Mouse (Mus musculus) T-cell, adult 2 months (primary cell): ENCODE results near the gene Ttll10.

Experiments used
- DNase-seq: peaks from one replicate; pipeline ENCODE4 v3.0.0; 2022; ENCODE audit warnings: low spot score

Gene Ttll10

DNA sequence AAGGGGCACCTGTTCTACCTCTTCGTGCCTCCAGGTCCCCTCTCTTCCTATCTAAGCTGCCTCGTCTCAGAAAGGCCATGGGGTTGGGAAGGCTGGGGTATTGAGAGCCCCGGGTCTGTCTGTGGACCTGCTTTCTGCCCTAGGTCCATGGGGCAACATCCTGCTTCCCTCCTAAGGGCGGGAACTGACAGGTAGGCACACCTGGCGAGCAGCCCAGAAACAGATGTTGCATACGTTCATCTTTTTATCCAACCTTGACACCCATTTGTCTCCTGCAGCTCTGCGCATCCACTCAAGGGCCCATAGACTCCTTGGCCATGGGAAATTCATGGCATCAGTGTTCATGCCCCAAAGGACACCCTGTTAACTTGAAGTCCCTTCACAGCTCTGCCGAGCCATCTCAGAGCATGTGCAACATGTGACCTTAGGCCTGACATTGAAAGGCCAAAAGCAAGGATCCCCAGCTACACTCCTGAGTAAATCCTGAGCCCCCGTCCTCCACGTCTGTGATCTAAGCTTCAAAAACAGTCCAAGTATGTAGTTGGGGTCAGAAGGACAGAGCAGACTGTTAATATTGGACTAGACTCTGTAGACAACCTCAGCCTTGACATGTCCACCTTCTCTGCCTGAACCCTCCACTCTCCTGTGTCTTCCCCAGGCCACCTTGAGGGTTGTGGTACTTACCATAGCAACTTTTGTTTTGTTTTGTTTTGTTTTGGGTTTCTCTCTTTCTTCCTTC lies 6.1 kb upstream of the Ttll10 start:
- no peak for DNase-seq

DNA sequence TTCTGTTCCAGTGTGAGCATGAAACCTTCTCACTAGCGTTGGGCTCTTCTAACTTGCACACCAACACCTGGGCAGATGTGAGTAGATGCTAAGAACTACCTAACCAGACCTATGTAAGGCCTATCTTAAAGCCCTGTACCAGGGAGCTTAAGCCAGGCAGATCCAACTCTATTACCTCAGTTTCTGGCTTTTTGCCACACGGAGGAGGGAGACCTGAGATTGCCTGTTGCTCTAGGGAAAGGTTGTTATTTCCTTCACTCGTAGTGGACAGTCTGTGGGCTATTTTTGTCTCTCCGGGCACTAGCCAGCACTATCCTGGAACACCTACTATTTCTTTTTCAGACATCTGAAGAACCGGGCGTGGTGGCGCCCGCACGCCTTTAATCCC lies 5.3 kb upstream of the Ttll10 start:
- no peak for DNase-seq

DNA sequence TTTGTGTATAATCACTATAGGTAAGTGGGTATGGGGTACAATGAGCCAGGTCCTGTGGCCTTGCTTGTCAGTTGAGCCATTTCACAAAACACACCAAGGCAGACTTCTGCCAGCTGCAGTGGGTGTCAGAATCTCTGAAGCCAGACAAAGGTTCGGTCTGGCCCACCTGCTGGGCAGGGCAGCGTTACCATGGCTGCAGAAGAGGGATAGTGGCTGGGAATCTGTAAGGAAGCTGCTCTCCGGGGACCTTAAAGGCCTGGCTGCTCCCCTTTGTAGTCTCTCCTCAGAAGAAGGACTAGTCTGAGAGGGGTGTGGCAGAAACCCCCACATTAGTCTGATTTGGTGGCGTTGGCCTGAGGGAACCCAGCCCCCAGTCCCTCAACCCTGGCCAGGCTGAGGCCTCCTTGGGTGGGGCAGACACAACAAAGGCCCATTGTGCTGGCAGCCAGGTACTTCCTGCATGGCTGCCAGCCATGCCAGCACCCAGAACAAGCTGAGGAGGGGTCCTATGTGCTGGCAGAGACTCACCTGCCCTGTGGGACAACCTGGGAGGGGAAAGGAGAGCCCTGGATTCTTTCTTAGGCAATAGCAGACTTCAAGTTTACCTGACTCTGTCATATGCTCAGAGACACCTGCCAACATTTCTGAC lies 4.8 kb upstream of the Ttll10 start:
- no peak for DNase-seq

DNA sequence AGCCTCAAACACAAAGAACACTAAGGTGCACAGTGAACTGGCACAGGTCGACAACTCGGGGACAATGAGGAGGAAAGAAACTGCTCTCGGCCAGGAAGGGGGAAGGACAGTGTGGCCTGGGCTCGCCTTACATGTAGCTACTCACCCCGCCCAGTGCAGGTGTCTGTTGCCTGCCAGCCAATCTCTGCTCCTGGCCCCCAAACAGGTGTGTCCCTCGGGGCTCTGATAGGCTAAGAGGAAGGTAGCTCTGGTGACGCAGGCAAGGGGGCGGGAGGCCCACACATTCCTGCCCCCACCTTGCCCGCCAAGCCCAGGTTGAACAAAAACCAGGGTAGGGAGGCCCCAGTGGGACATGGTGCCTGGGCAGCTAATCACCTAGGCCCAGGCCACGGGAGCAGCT lies 499 bp upstream of the Ttll10 start:
- no peak for DNase-seq

DNA sequence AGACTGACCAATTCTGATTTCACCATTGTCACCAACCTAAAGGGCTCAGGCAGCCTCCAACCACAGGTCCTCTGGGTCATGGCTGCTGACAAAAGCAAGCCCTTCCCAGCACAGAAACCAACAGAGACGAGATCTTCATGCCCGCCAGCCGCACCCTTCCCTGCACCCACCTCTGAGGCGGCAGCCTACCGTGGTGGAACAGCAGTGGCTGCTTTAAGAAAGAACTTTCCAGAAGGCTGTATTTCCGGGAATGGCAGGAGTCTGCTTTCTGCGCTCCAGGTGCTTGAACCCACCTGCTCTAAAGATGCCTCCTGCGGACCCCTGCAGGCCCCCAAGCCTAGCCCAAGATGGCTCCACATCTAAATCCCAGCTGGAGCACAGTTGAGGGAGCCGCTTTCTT lies 388 bp downstream of the Ttll10 start:
- no peak for DNase-seq

DNA sequence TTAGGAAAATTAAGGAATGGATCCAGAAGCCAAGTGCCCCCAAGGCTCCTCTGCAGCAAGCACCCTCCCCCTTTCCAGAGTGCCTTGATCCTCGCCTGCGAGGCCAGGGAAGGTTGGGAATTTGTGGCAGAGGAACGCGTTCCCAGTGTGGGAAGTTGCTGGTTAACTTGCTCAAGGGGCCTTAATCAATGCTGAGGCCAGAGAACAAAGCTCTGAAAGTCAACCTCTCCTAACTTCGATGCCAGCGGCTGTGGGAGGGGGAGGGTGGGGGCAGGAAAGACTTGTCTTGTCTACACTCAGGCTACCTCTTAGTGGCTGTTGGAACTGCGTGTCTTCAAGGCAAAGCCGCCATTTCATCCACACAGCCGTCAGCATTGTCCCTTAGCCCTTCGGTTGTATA lies 1.5 kb downstream of the Ttll10 start:
- DNase-seq: no peak

DNA sequence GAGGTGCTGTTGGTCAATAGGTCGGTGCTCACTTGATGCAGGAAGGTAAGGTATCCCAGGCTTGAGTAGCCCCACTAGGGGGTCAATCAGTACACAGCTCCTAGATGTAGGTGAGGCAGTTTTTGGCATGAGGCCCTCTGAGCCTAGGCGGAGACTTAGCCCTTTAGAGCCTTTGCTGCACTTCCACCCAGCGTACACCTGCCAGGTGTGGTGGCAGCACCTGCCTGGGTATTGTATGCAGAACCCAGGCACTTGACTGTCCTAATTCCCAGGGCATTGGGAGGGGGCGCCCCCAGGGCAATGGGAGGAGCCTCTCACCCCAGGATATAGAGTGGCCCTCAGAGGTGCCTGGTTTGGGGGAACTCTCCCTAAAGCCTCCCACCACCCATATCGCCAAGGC lies 4.0 kb downstream of the Ttll10 start:
- no peak for DNase-seq

DNA sequence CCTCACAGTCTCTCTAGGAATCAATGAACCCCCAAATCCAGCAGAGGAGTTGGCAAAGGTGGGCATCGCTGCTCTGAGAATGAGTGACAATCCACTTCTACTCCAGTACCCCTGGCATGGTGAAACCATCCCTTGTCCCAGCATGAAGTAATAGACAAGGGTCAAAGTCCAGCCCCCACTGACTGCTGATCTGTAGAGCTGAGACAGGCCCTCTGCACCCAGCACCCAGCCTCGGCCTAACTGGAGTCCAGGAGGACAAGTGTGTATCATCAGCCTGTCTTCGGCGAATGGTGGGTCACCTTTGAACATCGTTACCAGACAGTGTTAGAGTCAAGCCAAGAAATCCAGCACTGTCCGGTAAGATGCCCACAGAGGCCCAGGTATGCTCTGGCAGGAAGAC lies 4.6 kb downstream of the Ttll10 start:
- no peak for DNase-seq

DNA sequence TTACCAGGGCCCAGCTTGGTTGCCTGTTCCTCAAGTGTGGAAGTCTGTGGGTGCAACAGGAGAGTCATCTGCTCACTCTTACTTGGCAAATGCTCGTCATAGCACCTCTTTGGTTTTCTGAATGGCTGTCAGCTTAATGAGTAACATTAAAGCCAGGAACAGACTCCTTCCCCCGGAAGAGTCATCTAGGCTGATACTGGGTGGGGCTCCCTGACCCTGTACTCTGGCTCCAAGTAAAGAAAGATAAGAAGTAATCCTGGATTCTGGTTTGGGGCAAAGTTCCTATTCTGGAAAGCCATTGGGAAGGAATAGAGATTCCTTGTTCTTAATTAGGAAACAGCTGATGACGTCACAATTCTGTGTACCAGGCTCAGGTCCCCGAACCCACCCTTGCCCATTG lies 5.1 kb downstream of the Ttll10 start:
- DNase-seq: no peak

DNA sequence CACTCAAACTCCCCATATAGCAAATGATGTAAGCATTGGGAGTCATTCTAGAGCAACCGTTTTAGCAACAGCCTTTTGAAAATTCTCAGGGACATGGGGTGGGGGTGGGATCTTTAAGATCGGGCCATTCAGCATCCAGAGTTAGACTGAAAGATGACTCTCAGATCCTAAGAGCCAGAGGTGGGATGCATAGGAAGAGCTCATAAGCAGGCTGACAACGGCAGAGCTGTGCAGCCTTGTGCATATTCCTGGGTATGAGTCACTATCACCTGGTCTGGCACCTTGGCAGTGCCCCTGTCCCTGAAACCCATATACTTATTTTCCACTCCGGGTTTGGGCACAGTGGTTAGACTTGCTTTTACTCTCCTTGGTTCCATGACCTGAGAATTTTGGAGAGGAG lies 6.1 kb downstream of the Ttll10 start:
- no peak for DNase-seq

DNA sequence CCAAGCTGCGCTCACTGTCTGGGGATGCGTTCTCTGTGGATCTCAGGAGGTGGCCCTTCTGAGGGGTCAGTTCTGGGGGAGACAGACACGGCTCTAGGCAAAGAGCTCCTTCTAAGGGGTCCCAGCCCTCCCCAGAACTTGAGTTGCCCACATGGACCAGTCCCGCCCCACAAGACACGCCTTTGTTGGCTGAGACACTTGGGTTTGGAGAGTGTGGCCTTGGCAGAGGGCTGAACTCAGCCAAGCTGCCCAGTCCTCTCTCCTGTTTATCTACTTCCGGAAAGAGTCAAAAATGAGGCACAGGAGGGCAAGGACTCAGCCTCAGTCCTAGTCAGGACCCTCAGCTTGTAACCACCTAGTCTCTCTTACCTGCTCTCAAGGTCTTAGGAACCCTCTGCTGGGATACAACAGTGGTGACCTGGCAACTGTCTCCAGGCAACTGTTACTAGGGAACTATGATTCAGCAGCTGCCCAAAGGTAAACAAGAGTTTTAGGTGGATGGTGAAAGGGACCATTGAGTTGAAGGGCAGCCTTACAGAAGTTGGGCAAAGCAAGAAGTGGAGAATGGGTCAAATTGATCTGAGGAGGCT lies 8.7 kb downstream of the Ttll10 start:
- no peak for DNase-seq

DNA sequence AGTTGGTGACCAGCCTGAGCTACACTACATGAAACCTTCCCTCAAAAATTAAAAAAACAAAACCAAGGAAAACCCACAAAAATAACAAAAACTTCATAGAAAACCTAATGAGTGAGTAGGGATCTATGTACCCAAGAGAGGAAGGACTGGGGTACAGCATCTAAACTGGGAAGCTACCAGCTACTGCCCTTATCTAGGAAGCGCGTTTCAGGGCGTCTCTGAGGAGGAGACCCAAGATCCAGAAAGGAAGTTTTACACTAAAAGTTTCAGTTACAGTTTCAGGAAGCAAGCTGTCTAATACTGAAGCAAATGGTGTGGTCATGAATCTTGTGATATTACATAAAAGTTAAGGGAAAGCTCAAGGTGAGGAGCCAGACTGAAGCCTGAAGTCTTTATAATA lies 9.4 kb downstream of the Ttll10 start:
- no peak for DNase-seq

DNA sequence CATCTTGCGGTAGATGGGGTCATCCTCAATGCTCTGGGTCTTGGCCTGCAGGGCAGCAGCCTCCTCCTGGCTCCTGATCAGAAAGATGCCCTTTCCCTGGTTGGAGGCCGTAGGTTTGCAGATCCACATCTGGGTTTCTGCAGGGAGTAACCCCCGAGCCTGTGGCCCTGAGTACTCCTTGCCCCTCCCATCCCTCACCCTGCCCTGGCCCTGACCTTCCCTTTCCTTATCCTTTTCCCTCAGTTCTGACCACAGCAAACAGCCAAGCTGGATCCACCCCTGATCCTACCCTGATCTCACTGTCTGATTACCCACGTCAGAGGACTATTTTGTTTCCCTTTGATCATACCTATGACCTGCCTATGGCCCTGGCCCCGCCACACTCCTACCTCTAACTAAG lies 14.5 kb downstream of the Ttll10 start:
- no peak for DNase-seq

DNA sequence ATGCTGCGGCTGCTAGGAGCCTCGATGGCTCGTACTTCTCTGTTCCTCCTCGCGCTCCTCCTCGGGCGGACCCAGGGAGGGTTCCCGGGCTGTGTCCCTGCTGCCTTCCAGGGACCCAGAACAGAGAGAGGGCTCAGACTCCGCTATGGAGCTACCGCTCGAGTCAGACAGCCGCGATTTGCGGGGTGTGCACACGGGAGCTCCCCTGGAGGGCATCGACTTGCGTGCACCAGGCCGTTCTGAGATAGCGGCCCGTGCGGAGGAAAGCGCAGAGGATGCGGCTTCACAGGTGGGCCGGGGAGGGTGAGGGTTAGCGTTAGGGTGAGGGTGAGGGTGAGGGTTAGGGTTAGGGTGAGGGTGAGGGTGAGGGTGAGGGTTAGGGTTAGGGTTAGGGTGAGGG lies 24.3 kb downstream of the Ttll10 start:
- peak; percentile 26 for DNase-seq

DNA sequence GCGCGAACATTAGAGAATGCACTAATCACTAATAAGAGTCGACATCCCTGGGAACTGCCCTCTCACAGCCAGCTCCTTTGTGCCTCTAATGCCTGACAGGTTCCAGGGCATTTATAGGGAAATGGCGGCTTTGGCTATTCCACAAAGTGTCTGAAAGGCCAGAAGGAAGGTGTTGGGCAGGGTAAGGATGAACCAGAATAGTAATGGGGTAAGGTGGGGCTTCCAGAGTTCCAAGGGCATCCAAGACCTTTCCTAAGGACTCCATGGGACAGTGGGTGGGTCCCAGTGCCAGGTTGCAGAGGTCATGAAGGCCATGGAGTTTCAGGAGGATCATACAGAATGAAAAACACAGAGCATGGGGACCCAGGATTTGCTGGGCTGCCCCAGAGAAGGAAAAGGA lies 24.9 kb downstream of the Ttll10 start:
- DNase-seq: no peak

DNA sequence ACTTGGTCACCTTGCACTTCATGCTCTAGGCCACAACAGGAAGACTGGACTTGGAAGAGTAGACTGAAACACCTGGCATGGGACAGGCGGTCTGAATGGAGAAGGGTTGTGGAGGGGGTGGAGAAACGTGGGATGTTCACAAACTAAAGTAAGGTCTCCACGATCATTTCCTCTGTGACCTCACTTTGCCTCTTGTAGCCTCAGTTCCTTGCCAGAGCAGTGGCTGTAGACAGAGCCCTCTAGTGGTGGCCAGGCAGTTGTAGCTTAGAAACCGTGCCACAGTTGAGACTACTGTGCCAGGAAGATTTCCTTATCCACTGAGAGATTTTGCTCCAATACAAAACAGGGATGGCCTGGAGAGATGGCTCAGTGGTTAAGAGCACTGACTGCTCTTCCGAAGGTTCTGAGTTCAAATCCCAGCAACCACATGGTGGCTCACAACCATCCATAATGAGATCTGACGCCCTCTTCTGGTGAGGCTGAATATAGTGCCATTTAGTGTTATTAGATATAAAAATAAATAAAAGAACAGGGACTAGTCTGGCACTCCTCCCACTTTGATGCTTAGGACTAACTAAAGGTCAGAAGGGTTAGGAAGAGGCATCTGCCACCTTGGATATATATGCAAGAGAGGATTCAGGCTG lies 25.6 kb downstream of the Ttll10 start:
- DNase-seq: peak; percentile 79

DNA sequence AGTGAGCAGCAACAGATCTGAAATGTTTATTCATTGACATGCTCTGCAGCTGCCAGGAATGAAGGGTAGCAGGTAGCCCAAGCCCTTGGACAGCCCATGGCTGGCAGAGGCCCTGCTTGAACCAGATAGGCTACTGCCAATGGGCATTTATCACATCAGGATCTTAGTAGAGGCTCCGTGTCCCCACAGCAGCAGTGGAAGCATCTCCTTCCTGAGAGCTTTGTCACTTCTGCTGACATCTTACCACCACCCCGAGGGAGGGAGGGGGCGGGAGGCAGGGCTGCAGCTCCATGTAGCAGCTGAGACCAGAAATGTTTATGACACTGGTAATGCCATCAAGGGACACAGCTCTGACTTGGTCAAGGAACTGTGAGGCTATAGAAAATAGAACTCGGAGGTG lies 26.4 kb downstream of the Ttll10 start:
- peak; percentile 35 for DNase-seq

DNA sequence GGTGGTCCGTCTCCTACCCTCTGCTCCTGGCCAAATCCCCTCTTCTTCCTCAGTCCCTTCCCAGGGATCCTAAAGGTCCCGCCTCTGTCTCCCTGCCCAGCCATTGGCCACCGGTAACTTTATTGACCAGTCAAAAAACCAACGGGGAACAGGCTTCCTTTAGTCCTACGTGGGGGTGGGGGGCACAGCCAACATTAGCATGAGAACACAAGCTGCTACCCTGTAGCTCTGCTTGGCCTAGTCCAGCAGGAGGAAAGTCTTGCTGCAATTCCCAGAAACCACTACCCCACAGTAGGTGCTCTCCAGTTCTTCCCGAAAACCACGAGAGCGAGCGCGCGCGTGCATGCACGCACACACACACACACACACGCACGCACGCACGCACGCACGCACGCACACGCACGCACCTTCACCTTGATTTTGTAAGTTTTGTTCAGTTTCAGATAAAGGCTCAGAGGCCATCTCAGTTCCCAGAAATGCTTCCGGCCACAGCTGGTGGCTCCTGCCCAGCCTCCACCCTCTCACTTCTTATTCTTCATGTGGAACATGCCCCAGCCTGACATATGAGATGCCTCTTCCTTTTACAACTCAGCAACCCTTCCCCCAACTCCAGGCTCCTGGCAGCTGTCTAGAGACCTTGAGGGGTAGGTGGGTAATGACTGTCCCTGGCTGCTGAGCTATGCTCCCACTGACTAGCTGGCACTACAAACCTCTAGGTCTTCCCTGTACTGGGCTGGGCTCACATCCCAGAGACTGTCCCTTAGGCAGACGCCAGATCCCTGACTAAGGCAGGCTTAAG lies 27.4 kb downstream of the Ttll10 start:
- peak; percentile 67 for DNase-seq

DNA sequence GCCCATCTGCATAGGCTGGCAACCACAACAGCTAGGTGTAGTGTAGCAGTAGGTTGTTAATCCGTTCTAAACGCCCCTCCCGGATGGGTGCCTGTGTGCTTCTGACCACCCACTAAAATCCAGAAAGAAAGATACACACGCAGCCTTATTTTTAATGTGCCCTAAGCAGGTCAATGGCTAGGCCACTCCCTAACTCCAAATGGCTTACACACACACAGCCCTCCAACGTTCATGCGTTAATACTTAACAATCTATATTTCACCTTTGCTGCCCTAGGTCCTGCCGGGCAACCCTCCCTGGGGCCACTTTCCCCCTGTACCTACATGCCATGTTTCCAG lies 28.0 kb downstream of the Ttll10 start:
- no peak for DNase-seq

DNA sequence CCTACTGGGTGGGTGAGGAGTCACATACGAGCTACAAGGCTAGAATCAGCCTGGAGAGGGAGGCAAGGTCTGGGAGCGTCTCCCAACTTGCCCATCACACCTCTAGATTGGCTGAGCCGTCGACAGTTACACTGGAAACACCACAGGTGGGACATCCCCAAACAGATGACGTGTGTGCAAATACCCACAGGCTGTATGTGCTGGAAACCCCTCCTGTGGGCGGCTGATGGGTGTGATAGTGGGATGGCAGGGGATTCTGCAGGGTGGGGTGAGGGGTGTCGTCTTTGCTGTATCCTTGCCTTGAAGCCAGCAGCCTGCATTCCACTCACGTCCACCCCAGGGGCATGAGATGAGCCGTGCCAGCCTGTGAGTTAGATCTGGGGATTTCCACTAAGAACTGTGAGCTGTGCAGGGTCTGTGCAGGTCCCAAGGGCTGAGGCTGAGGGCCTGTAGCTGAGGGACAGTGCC lies 28.5 kb downstream of the Ttll10 start:
- peak; percentile 53 for DNase-seq

DNA sequence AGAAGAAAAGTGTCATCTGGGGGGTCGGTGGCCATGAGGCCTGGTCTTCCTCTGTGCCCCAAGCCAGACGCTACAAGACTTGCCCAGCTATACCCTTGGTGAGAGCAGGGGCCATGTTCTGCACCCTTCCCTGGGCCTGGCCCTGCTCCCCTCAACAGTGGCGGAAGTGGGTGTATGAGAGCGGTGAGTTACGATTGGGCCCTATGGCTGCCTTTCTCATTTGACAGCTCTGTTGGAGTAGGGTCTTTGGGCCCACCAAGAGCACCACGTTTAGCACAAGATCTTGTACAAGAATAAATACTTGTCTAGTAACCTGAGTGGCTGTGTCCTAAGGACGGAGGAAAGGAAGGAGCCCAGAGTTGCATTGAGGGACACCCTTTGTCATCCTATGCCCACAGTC lies 30.6 kb downstream of the Ttll10 start:
- no peak for DNase-seq

DNA sequence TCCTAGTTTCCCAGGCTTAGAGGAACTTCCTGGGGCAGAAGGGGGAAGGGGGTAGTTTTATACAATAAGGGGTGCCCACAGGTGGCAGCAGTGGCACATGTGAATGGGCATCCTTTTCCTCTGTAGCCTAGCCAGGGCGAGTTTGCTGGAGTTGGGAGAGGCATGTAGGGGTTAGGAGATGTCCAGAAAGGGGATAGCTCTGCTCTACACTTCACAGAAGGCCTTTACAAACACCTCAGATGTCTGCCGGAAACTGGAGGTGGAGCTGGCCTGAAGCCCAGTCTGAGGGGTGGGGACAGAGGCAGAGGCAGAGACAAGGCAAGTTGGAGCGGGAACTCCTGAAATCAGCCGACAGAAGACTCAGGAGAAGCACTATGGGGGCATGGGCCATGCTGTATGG lies 33.2 kb downstream of the Ttll10 start, which contains the start of gene Tnfrsf18:
Gene Tnfrsf18, plus strand, starts transcription at position 152 of the 400 bp plus-strand sequence.
- peak; percentile 68 for DNase-seq
